Mouse (Mus musculus) CD4-positive, CD25-positive, alpha-beta regulatory T cell, adult 4 months (primary cell): Measurements from ENCODE around the gene Gabpb2. TPM values are rescaled to one million over a fixed set of nuclear protein-coding genes. Genes with fewer than 3 reads are reported as not detected.

ENCODE experiments used
- ATAC-seq: one replicate; pipeline ENCODE4 v1.8.0; 2017
- polyA plus RNA-seq, 2 experiments: library from polyadenylated mRNA; unstranded; fragments of 100-300 nt; shearing (Covaris generic); gene quantifications; one replicate each; pipeline ENCODE4 v1.2.1; 2017

Gene Gabpb2
- polyA plus RNA-seq, 2 experiments from 2014 or later: 31.0 to 37.1 TPM

DNA sequence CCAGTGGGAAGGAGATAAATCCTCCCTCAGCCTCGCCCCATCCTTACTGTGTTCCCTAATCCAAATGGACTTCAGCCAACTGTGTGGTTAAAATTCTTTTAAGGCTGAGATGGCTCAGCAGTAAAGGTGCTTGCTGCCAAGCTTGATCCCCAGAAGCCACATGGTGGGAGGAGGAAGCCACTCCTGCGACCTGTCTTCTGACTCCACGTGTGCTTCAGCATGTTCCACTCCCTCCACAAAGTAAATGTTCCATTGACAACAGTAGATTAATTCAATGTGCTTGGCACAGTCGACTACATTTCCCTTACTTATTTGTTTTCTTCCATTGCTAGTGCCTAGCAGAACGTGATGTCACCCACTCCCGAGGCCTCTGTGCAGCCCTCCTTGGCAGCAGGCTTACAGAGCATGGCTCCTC lies 23.0 kb downstream of the Gabpb2 start:
- ATAC-seq: no peak

DNA sequence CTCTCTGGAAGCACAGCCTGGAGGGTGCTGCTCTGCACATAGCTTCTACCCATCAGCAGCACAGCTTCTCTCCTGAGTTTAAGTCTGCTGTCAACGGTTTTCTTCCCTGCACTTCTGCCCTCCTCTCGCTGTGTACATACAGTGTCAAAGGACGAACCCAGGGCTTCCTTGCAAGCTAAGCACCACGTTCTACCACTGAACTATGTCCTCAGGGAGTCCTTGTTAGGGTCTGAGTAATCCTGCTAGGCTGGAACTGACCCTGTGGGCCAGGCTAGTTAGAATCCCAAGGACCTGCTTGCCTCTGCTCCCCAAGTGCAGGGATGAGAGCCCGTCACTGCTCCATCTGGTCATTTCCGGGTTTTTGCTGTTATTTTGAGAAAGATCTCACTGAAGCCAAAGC lies 30.8 kb downstream of the Gabpb2 start:
- no peak for ATAC-seq

DNA sequence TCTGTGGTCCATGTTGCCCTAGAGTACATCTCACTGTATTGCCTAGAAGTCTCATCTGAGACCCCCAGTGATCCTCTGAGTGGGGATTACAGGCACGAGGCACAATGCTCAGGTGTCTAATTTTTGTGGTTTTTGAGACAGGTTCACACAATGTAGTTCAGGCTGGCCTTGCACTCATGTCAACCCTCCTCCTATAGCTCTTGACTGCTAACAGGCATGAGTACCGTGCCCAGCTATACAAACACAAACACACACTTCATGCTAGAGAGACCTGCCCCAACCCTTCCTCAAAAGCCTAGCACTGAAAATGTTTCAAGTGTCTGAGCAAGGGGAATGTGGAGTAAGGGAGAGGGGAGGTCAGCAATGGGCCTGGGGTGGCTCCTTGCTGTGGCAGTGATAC lies 31.6 kb downstream of the Gabpb2 start:
- no peak for ATAC-seq

DNA sequence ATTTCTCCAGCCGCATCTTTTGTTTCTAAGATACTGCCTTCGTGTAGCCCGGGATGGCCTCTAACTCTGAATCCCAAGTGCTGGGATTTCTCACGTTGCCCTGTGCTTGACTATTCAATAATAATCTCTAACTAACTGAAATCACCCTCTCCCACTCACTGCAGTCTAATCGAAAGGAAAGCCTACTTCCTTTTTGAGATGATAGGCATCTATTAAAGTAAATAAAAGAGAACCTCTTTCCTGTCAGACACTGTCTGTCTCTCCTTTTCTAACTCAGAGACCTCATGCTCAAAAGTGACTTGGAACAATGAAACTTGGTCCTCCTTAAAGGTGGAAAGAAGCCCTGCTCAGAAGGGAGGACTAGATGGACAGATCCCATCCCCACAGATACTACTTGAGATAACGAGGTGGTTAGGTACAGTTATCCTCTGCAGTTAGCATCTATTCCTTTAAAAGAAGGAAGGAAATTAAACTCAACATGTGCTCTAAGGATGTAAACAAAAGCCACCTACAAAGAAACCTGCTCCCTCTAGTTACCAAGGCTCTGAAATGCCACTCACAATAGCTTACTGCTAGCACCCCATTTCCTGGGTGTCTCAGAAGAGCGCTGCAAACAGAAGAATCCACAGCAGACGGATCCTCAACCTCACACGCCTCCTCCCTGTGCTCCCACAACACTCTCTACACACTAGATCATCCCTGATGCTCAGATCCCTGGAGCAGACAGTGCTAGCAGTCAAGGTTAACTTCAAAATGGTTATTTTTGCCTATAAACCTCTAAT lies 32.7 kb downstream of the Gabpb2 start:
- ATAC-seq: peak; percentile 64

DNA sequence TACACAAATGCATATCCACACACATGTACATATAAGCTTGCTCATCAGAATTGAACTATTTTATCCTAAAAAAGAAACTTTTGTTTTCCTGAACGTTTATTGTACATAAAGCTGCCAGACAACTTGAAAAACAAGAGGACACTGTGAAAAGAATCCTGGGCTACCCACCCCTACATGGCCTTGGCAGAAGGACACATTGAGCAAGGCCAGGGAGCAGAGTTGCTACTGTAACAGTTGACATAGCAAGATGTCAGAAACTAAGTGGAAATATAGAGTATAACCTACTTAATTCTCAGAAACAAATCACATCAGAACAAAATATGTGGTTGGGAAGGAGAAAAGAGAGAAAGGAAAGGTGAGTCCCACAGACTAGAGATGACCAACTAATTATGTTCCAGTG lies 35.9 kb downstream of the Gabpb2 start:
- ATAC-seq: no peak

DNA sequence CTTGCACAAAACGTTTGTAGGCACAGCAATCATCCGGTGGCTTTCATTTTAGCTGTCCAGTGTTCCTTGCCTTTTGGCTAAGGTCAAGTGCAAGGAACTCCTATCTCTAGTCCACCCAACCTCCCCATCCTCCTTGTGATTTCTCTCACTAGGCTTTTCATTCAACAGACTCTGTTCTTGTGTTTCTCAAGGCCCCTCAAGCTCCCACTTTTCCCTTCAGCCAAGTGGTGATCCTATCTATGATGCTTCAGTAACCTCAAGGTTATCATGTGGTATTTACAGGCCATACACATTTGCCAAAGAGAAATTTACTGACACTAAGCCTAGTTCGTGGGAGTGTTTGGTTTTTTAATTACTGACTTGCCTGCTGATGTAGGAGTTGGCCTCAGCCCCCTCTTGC lies 37.8 kb downstream of the Gabpb2 start:
- ATAC-seq: no peak

DNA sequence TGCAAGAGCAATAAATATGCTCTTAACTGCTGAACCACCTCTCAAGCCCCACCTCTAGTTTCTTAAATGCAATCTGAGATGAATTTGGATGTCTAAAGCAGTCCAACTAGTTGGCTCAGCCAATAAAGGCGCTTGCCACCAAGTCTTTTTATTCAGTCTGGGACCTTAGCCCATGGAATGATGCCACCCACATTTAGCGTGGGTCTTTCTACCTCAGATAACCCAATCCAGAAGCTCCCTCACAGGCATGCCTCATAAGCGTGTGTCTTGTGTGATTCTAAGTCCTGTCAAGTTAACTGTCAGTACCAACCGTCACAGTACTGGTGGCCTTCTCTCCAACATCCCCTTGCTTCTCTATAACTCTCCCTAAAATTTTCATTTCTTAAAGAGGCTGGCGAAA lies 38.8 kb downstream of the Gabpb2 start:
- no peak for ATAC-seq

DNA sequence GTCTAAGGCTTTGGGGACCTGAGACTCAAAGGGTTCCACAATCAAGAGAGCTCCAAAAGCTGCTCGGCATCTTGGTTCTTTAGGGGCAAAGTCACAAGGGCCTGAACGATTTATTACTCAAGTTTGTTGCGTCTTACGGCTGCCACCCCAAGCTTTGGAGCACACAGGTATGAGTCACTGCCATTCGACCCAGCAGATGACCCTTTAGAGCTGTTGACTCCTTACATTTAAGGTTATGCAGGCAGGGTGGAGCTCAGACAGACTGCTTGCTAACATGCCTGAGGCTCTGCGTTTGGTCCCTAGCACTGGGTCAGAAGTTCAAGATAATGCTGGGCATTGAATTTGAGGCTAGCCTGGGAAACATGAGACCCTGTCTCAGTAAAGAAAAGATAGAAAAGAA lies 40.1 kb downstream of the Gabpb2 start:
- no peak for ATAC-seq

DNA sequence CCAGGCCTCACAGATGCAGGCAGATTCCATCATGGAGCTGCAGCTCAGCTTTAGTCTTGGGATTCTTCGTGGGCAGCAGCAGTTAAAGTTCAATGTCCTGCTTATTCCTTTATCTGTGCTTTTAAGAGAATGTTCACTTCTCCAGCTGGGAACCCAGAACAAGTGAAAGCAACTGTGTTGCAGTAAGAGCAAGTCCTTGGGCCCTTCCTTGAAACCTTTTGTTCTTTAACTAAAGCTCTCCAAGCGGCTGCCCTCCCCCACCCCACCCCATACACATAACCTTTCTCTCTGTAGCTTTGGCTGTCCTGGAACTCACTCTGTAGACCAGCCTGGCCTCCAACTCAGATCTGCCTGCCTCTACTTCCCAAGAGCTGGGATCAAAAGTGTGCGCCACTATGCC lies 41.2 kb downstream of the Gabpb2 start:
- ATAC-seq: no peak

DNA sequence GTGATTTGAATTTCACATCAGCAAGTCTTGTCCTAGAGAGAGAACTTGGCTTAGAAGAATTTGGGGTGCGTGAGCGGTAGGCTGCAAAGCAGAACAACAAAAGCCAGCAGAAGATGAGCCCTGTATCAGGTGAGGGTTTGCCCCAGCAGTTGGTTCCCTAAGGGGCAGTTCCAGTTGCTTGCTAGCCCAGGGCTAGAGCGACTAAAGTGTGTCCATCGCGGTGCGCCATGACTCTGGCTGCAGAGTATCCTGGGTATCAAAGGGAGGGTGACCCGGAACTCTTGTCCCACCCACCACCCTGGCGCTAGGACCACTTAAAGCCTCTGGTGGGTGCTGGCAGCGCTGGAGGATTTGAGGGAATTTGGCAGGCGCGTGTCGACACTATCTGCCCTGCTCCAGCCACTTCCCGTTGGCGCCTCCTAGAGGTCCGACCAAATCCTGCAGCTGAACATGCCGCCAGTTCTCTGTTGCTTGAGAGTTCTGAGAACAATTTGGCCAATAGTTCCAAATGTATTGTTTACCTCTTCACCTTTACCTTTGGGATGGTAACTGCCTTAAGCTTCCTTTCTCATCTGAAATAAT lies 43.6 kb downstream of the Gabpb2 start:
- ATAC-seq: peak; percentile 92

DNA sequence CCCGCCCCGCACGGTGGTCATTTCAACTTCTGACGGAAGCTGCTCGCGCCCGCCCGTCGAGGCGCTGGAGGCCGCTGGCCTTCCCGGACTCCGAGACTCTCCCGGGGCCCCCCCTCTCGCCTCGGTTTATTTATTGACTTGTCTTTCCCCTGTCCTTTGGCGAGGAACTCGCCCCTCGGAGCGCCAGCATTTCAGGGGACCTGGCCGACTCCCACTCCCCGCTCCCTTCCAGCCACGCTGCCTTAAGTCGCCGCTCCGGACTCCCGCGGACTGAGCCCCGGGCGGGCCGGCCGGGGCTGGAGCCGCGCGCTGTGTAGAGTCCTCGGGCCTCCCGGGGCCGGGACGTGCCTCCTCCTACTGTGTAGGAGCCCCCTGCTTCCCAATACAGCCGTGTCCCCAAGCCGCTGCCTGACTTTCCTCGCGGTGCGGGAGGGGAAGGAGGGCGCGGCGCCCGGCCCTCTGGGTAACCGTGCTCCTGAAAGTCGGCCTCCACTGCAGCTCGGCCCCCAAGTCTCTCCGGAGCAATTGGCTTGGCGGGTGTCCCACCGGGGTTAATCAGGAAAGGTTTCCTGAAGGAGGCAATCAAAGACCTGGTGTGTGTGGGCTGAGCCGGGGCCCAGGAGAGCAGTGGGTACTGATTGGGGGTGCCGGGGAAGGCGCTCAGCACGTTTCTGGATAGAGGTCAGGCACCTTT lies 44.3 kb downstream of the Gabpb2 start:
- peak; percentile 35 for ATAC-seq

DNA sequence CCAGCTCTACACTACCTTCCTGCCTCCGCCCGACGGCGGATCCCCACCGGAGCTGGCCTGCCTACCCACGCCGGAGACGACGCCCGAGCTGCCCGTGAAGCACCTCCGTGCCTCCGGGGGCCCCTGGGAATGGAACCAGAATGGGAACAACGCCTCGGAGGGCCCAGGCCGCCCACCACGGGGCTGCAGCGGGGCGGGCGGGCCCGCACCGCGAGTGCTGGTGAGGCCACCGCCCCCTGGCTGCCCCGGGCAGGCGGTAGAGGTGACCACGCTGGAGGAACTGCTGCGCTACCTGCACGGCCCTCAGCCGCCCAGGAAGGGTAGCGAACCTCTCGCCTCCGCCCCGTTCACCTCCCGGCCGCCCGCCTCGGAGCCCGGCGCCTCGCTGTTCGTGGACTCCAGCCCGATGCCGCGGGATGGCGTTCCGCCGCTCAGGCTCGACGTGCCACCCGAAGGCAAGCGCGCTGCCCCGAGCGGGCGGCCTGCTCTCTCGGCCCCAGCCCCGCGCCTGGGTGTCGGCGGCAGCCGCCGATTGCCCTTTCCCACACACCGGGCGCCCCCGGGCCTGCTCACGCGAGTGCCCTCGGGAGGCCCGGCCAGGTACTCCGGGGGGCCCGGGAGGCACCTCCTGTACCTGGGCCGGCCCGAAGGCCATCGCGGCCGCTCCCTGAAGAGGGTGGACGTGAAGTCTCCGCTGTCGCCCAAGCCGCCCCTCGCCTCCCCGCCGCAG lies 45.0 kb downstream of the Gabpb2 start:
- ATAC-seq: no peak

DNA sequence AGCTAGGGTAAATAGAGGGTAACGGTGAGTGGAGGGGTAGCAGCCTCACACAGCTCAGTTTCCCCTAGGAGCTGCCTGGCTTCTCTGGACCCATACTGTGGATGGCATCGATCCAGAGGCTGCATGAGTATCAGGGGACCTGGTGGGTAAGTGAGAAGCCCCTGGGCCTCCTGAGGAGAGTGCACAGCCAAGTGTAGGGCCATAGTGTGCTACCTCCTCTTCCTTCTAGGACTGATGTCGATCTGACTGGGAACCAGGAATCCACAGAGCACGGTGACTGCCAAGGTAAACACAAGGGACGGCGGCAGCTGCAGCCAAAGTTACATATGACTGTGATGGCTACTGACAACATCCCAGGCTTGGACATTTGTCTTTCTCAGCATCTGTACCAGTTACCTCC lies 46.6 kb downstream of the Gabpb2 start:
- no peak for ATAC-seq

DNA sequence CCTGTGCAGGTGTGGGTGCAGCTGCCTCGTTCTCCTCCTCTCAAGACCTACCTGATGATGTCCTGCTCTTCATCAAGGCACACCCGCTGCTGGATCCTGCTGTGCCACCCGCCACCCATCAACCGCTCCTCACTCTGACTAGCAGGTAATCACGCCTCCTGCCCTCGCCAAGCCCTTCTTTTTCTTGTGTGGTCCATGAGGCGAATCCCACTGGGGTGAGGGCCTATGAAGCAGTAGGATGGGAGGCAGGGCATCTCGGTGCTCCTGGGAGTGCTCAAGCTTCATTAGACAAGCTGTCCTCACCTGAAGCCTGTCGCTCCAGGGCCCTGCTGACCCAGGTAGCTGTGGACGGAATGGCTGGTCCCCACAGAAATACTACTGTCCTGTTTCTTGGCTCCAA lies 47.7 kb downstream of the Gabpb2 start:
- no peak for ATAC-seq

DNA sequence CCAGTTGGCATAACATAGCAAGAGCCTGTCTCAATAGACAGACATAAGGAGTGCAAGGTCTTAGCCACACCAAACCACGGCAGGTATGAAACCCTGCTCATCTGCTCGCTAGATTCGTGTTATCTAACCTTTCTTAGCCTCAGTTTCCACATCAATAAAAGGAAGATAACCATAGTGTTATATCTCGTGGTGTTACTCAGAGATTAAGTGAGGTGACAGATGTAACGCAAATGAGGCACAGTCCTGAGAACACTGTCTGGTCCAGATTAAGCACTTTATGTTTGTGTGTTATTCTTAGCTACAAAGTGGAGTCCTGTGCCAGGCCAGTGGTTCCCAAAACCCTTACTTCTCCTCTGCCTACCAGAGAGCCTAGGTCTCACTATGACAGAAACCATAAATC lies 52.9 kb downstream of the Gabpb2 start:
- ATAC-seq: no peak

DNA sequence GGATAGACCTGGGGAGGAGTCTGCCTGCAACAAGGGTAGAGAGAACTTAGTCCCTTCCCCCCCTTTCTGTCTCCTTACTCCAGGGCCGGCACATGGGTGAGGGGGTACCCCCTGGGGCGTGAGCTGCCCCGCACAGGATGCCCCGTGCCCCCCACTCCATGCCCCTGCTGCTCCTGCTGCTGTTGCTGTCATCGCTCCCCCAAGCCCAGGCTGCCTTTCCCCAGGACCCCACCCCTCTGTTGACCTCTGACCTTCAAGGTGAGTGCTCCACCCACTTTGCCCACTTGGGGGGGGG lies 53.5 kb downstream of the Gabpb2 start:
- no peak for ATAC-seq

DNA sequence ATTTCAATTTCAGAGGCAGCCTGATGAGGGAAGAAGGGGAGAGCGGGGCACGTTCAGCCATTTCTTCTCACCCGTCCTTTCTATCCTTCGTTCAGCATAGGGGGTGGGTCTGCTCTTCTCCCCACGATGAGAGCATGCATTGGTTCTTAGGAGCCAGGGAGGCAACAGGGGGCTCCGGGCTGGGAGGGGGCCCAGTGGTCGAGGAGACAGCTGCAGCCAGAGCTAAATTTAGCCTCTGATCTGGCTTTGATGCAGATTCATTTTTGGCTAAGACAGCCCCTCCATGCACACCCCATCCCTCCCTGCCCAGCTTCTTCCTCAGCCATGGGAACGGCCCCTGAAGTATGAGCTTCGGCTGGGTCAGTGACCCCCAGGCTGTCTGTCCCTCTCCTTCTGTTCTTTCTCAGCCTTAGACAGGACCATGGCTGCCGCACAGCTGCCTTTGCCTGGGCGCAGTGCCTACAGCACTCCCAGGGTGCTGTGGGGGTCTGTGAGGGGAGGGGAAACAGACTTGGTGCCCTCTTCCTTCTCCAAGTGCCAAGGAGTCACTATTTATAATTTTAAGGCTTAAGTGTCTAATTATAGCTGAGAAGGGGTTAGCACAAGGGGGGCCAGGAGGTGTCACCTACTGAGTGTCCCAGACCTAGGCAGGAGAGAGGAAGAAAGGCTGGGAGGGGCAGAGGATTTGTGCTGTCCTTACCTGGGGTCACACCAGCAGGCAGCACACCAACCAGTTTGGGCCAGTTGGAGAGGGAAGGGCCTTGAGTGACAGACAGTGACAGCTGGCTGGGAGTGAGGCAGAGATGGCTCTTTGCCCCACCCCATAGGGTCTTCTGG lies 54.1 kb downstream of the Gabpb2 start:
- ATAC-seq: no peak

DNA sequence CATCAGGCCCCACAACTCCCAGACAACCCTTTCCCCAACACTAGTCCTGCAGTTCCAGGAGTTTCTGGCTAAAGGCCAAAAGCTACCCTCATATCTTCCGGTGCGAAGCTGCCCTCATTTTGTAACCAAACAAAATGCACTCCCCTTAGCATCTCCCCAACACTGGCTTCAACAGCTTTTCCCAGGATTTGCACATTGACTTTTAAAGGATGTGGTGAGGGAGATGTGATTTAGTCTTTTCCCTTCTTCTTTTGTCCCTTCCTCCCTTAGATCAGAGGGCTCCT lies 55.4 kb downstream of the Gabpb2 start:
- ATAC-seq: no peak

DNA sequence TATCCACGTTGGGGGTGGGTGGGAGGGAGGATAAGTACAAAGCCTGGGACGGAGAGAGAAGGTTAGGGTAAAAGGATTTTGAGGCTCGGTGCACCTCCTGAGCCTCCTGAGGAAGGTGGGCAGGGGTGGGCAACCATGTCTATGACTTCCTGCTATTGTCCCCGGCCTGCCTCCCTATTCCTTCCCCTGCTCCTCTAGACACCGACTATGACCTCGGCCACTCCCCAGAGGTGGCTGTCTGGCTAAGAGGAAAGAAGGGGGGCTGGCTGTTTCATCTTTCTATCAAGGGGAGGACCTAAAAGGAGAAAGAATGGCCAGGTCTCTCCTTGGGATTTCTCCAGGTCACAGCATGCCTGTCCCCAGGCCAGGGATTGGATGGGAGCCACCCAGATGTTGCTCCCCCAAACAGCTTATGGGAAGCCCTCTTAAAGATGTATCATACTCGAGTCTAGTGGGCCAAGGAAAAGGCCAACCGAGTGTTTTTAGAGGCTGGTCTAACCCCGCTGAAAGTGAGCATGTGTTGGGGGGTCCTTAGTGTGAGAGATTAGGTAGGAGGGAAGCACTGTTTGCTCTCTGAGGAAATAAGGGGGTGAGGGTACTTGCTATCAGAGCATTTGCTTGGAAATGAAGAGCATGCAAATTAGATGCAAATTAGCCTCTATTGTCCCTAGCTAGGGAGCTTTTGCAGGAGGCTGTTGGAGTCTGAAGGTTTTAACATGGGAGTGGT lies 55.9 kb downstream of the Gabpb2 start:
- no peak for ATAC-seq

DNA sequence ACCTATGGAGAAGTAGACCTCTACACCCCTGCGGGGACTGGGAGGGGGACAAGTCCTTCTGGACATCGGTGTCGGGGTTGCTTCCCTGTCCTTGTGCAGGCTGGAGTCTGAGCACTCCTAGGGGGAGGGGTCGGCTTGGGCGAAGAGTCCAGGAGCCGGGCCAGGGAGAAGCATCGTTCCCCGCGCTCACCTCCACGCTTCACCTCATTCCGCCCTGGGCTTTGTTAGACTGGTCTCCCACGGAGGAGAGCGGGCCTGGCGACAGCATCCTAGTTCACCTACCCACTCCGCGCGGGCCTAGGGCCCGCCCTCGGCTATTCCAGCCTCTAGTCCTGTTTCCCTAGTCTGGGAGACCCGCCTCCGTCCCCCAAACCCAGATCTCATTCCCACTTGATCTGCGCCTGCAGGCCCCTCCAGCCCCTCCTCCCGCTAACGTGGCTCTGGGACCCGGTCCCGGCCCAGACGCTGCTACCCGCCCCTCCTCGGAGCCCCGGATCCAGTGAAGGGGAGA lies 56.6 kb downstream of the Gabpb2 start:
- no peak for ATAC-seq

DNA sequence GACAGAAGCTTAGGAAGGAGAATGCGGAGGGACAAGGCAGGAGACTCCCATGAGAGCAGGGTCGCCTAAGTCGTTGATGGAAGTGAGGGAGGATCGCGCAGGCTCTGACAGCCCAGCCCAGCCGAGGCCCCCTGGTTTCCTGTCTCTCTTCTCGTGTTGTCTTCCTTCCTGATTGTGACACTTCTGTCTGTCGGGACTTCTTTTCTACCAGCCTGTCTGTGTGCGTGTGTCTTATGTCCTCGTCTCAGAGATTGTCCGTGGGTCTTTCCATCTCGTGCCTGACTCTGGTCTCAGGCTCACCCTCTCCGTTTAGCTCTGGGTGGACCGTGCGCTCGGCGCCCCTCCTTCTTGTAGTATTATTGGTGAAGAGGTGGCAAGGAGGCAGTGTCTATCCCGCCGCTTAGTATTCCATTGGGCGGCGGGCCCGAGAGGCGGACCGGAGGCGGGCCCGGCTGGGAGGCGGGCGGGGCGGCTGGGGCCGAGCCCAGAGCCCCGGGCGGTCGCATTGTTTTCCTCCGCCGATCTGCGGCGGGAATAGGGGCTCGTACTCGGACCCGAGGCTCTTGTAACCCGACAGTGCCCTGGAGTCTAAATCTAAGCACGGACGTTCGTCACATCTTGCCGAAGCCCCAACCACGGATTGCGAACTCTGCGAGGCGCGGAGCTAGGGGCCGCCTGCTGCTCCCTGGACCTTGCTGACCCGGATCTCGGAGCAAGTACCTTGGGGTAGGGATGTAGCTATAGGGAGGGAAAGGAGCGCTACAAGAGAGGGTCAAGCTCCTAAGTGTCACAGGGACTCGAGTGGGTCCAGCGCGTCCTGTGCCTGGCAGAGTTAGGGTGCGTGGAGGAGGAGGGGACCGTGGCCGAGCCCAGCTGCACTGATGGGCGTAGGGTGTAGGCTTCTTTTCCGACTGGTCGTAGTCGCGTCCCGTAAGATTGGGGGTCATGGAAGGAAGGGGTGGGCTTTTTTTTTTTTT lies 57.4 kb downstream of the Gabpb2 start, which contains the start of gene Sema6c:
TSS of gene Sema6c (plus strand) at position 471 of the 977 bp plus-strand sequence.
- peak; percentile 99 for ATAC-seq
